Mouse (Mus musculus): ENCODE measurements at regions not wholly inside any gene's neighbourhood (a gene's known extent, or its start where the extent isn't known, plus 50 kb on each side); places are given as distances from the start of the nearest gene placed in this dataset.
A peak's percentile ranks its signal among the peaks of the same experiment; 100 is the strongest.

GRCm38 (mm10) chr1:57666179-57666693 is 107.7 kb upstream of the Spats2l start:
- DNase-seq = no peak

GRCm38 (mm10) chr1:57673415-57673814 is 100.5 kb upstream of the Spats2l start:
- DNase-seq = no peak

- DNase-seq = no peak
These were observed 99.8 kb upstream of the Spats2l start for GRCm38 (mm10) chr1:57673957-57674699.

- DNase-seq = no peak
These were observed 89.4 kb upstream of the Spats2l start for GRCm38 (mm10) chr1:57684387-57685162.

GRCm38 (mm10) chr1:57689253-57689652 is 84.7 kb upstream of the Spats2l start:
- no peak for DNase-seq

GRCm38 (mm10) chr1:57707906-57708305 is 66.1 kb upstream of the Spats2l start:
- peak; percentile 44 to 58 for DNase-seq

- DNase-seq = no peak
These were observed 61.0 kb upstream of the Spats2l start for GRCm38 (mm10) chr1:57712916-57713503.

GRCm38 (mm10) chr1:57717139-57717800 is 56.7 kb upstream of the Spats2l start:
- no peak for DNase-seq

- DNase-seq = no peak
These were observed 55.6 kb upstream of the Spats2l start for GRCm38 (mm10) chr1:57718409-57718808.

Measured in cerebellum, postnatal 25 days (tissue).